Mouse (Mus musculus) ES-E14 (cell line): ENCODE measurements around the gene Tubgcp6.

Experiments
- CHD2 ChIP-seq: IDR thresholded peaks from 2 replicates; pipeline ENCODE4 v1.6.1; 2014; ENCODE audit warnings: mild to moderate bottlenecking, low read depth, low read length, inconsistent platforms
- HCFC1 ChIP-seq: IDR thresholded peaks from 2 replicates; pipeline ENCODE4 v1.6.1; 2012; ENCODE audit warnings: low read length, inconsistent platforms, borderline replicate concordance; ENCODE audit not compliant: insufficient read depth
- ZNF384 ChIP-seq: IDR thresholded peaks from 2 replicates; pipeline ENCODE4 v1.6.1; 2012; ENCODE audit warnings: low read depth, low read length, inconsistent platforms

DNA sequence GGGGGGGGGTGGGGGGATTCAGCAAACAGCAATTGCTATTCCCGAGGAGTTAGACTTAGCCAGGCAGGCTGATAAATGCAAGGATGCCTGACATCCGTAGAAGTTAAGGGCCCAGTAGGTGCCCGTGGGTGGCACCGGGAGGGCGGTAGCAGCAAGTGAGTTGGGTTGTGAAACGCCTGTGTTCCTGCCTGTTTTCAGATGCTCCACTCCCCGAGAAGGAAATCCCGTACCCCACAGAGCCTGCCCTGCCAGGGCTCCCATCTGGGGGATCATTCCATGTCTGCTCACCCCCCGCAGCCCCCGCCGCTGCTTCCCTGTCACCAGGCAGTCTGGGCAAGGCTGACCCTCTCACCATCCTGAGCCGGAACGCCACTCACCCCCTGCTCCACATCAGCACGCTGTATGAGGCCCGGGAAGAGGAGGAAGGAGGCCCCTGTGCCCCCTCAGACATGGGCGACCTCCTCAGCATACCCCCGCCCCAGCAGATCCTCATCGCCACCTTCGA lies 53.5 kb downstream of the Tubgcp6 start:
- TF ChIP-seq HCFC1 (no peak), CHD2 (no peak), ZNF384 (no peak)
